Mouse (Mus musculus): ENCODE measurements at regions not wholly inside any gene's neighbourhood (a gene's known extent, or its start where the extent isn't known, plus 50 kb on each side); places are given as distances from the start of the nearest gene placed in this dataset.

- WGBS: 87% methylated on average over 10 of the region's 10 CpGs
- Histone ChIP-seq H3K9me3 (ENCODE audit: control insufficient read depth, low read length) (no peaks in the 10 kb centered on the region), H3K36me3 (ENCODE audit: control insufficient read depth, insufficient read depth, low read length) (no peaks in the 10 kb centered on the region), H3K27ac (ENCODE audit: low read depth, low read length) (no peak overlapping the region), H3K4me2 (ENCODE audit: low read depth) (no peak overlapping the region), H3K4me3 (ENCODE audit: low read depth, low read length) (no peak overlapping the region), H3K4me1 (ENCODE audit: control insufficient read depth, insufficient read depth, low read length) (no peaks in the 10 kb centered on the region), H3K9ac (ENCODE audit: low read length) (no peak overlapping the region), H3K27me3 (ENCODE audit: control insufficient read depth, insufficient read depth, low read length) (no peaks in the 10 kb centered on the region)
- ATAC-seq (ENCODE audit: insufficient read depth, low FRiP score, low TSS enrichment) (no peak), DNase-seq (ENCODE audit: low spot score) (no peak)
Measured at GRCm38 (mm10) chr14:67159996-67160395, 1151.0 kb upstream of the Gulo start.

GRCm38 (mm10) chr14:67158867-67159266 is 1149.9 kb upstream of the Gulo start:
- ATAC-seq (ENCODE audit: insufficient read depth, low FRiP score, low TSS enrichment) (no peak), DNase-seq (ENCODE audit: low spot score) (no peak)
- 87% methylated on average over 9 of the region's 9 CpGs for WGBS
- no peaks in the 10 kb centered on the region for H3K36me3 ChIP-seq (ENCODE audit: control insufficient read depth, insufficient read depth, low read length)
- no peaks in the 10 kb centered on the region for H3K4me1 ChIP-seq (ENCODE audit: control insufficient read depth, insufficient read depth, low read length)
- no peaks in the 10 kb centered on the region for H3K9me3 ChIP-seq (ENCODE audit: control insufficient read depth, low read length)
- H3K27ac ChIP-seq (ENCODE audit: low read depth, low read length): no peak overlapping the region
- H3K4me2 ChIP-seq (ENCODE audit: low read depth): no peak overlapping the region
- H3K9ac ChIP-seq (ENCODE audit: low read length): no peak overlapping the region
- no peak overlapping the region for H3K4me3 ChIP-seq (ENCODE audit: low read depth, low read length)
- H3K27me3 ChIP-seq (ENCODE audit: control insufficient read depth, insufficient read depth, low read length): no peaks in the 10 kb centered on the region

- no peaks in the 10 kb centered on the region for H3K36me3 ChIP-seq (ENCODE audit: control insufficient read depth, insufficient read depth, low read length)
- no peak for DNase-seq (ENCODE audit: low spot score)
- 78% methylated on average over 8 of the region's 8 CpGs for WGBS
Measured at GRCm38 (mm10) chr14:67156366-67156765, 1147.4 kb upstream of the Gulo start.

GRCm38 (mm10) chr14:67153621-67154020 is 1144.6 kb upstream of the Gulo start:
- Histone ChIP-seq H3K4me3 (ENCODE audit: low read depth, low read length) (no peak overlapping the region), H3K4me2 (ENCODE audit: low read depth) (no peak overlapping the region), H3K36me3 (ENCODE audit: control insufficient read depth, insufficient read depth, low read length) (no peaks in the 10 kb centered on the region), H3K27ac (ENCODE audit: low read depth, low read length) (no peak overlapping the region), H3K27me3 (ENCODE audit: control insufficient read depth, insufficient read depth, low read length) (no peaks in the 10 kb centered on the region), H3K9me3 (ENCODE audit: control insufficient read depth, low read length) (no peaks in the 10 kb centered on the region), H3K4me1 (ENCODE audit: control insufficient read depth, insufficient read depth, low read length) (no peaks in the 10 kb centered on the region), H3K9ac (ENCODE audit: low read length) (no peak overlapping the region)
- WGBS: 56% methylated on average over 3 of the region's 3 CpGs
- ATAC-seq (ENCODE audit: insufficient read depth, low FRiP score, low TSS enrichment): no peak
- no peak for DNase-seq (ENCODE audit: low spot score)

More at GRCm38 (mm10) chr14:67156366-67156765, 1147.4 kb upstream of the Gulo start:
- no peaks in the 10 kb centered on the region for H3K27me3 ChIP-seq (ENCODE audit: control insufficient read depth, insufficient read depth, low read length)
- no peak for ATAC-seq (ENCODE audit: insufficient read depth, low FRiP score, low TSS enrichment)
- no peaks in the 10 kb centered on the region for H3K4me1 ChIP-seq (ENCODE audit: control insufficient read depth, insufficient read depth, low read length)
- H3K27ac ChIP-seq (ENCODE audit: low read depth, low read length): no peak overlapping the region
- H3K4me2 ChIP-seq (ENCODE audit: low read depth): no peak overlapping the region
- no peak overlapping the region for H3K9ac ChIP-seq (ENCODE audit: low read length)
- no peak overlapping the region for H3K4me3 ChIP-seq (ENCODE audit: low read depth, low read length)
- H3K9me3 ChIP-seq (ENCODE audit: control insufficient read depth, low read length): no peaks in the 10 kb centered on the region

GRCm38 (mm10) chr14:67149961-67150471 is 1141.0 kb upstream of the Gulo start:
- no peak for DNase-seq (ENCODE audit: low spot score)
- Histone ChIP-seq H3K27ac (ENCODE audit: low read depth, low read length) (no peak overlapping the region), H3K27me3 (ENCODE audit: control insufficient read depth, insufficient read depth, low read length) (no peaks in the 10 kb centered on the region), H3K9me3 (ENCODE audit: control insufficient read depth, low read length) (no peaks in the 10 kb centered on the region), H3K4me2 (ENCODE audit: low read depth) (no peak overlapping the region), H3K9ac (ENCODE audit: low read length) (no peak overlapping the region), H3K4me3 (ENCODE audit: low read depth, low read length) (no peak overlapping the region), H3K4me1 (ENCODE audit: control insufficient read depth, insufficient read depth, low read length) (no peaks in the 10 kb centered on the region), H3K36me3 (ENCODE audit: control insufficient read depth, insufficient read depth, low read length) (no peaks in the 10 kb centered on the region)
- 52% methylated on average over 7 of the region's 7 CpGs for WGBS
- no peak for ATAC-seq (ENCODE audit: insufficient read depth, low FRiP score, low TSS enrichment)

- ATAC-seq (ENCODE audit: insufficient read depth, low FRiP score, low TSS enrichment): no peak
- 91% methylated on average over 8 of the region's 8 CpGs for WGBS
- Histone ChIP-seq H3K4me2 (ENCODE audit: low read depth) (no peak overlapping the region), H3K27me3 (ENCODE audit: control insufficient read depth, insufficient read depth, low read length) (no peaks in the 10 kb centered on the region), H3K9ac (ENCODE audit: low read length) (no peak overlapping the region), H3K4me3 (ENCODE audit: low read depth, low read length) (no peak overlapping the region), H3K27ac (ENCODE audit: low read depth, low read length) (no peak overlapping the region), H3K4me1 (ENCODE audit: control insufficient read depth, insufficient read depth, low read length) (no peaks in the 10 kb centered on the region), H3K9me3 (ENCODE audit: control insufficient read depth, low read length) (no peaks in the 10 kb centered on the region), H3K36me3 (ENCODE audit: control insufficient read depth, insufficient read depth, low read length) (no peaks in the 10 kb centered on the region)
- no peak for DNase-seq (ENCODE audit: low spot score)
Measured at GRCm38 (mm10) chr14:67149091-67149490, 1140.1 kb upstream of the Gulo start.

GRCm38 (mm10) chr14:67146602-67147001 is 1137.6 kb upstream of the Gulo start:
- H3K27ac ChIP-seq (ENCODE audit: low read depth, low read length): no peak overlapping the region
- no peak for ATAC-seq (ENCODE audit: insufficient read depth, low FRiP score, low TSS enrichment)
- no peak overlapping the region for H3K4me2 ChIP-seq (ENCODE audit: low read depth)
- no peaks in the 10 kb centered on the region for H3K27me3 ChIP-seq (ENCODE audit: control insufficient read depth, insufficient read depth, low read length)
- H3K9me3 ChIP-seq (ENCODE audit: control insufficient read depth, low read length): no peaks in the 10 kb centered on the region
- DNase-seq (ENCODE audit: low spot score): no peak
- 0 out of 2 replicates have a peak, but pooled peaks cover 8% of the 10 kb centered on the region for H3K4me1 ChIP-seq (ENCODE audit: control insufficient read depth, insufficient read depth, low read length)
- no peak overlapping the region for H3K9ac ChIP-seq (ENCODE audit: low read length)
- 88% methylated on average over 12 of the region's 12 CpGs for whole genome bisulfite sequencing
- no peak overlapping the region for H3K4me3 ChIP-seq (ENCODE audit: low read depth, low read length)
- H3K36me3 ChIP-seq (ENCODE audit: control insufficient read depth, insufficient read depth, low read length): no peaks in the 10 kb centered on the region

GRCm38 (mm10) chr14:67145046-67145445 is 1136.0 kb upstream of the Gulo start:
- H3K9me3 ChIP-seq (ENCODE audit: control insufficient read depth, low read length): no peaks in the 10 kb centered on the region
- H3K27me3 ChIP-seq (ENCODE audit: control insufficient read depth, insufficient read depth, low read length): no peaks in the 10 kb centered on the region
- ATAC-seq (ENCODE audit: insufficient read depth, low FRiP score, low TSS enrichment) (no peak), DNase-seq (ENCODE audit: low spot score) (no peak)
- no peak overlapping the region for H3K9ac ChIP-seq (ENCODE audit: low read length)
- H3K36me3 ChIP-seq (ENCODE audit: control insufficient read depth, insufficient read depth, low read length): no peaks in the 10 kb centered on the region
- H3K4me2 ChIP-seq (ENCODE audit: low read depth): no peak overlapping the region
- 0 out of 2 replicates have a peak, but pooled peaks cover 9% of the 10 kb centered on the region for H3K4me1 ChIP-seq (ENCODE audit: control insufficient read depth, insufficient read depth, low read length)
- no peak overlapping the region for H3K27ac ChIP-seq (ENCODE audit: low read depth, low read length)
- 95% methylated on average over 6 of the region's 6 CpGs for WGBS
- no peak overlapping the region for H3K4me3 ChIP-seq (ENCODE audit: low read depth, low read length)

- Histone ChIP-seq H3K27ac (ENCODE audit: low read depth, low read length) (no peak overlapping the region), H3K9me3 (ENCODE audit: control insufficient read depth, low read length) (no peaks in the 10 kb centered on the region), H3K4me3 (ENCODE audit: low read depth, low read length) (no peak overlapping the region), H3K4me1 (ENCODE audit: control insufficient read depth, insufficient read depth, low read length) (0 out of 2 replicates have a peak, but pooled peaks cover 9% of the 10 kb centered on the region), H3K36me3 (ENCODE audit: control insufficient read depth, insufficient read depth, low read length) (no peaks in the 10 kb centered on the region), H3K9ac (ENCODE audit: low read length) (no peak overlapping the region), H3K27me3 (ENCODE audit: control insufficient read depth, insufficient read depth, low read length) (no peaks in the 10 kb centered on the region), H3K4me2 (ENCODE audit: low read depth) (no peak overlapping the region)
- ATAC-seq (ENCODE audit: insufficient read depth, low FRiP score, low TSS enrichment) (no peak), DNase-seq (ENCODE audit: low spot score) (no peak)
- WGBS: 92% methylated on average over 4 of the region's 4 CpGs
Measured at GRCm38 (mm10) chr14:67144461-67144985, 1135.5 kb upstream of the Gulo start.
